Mouse (Mus musculus) megakaryocyte, embryonic 14.5 days (primary cell): ENCODE results near the gene Wipf3.

Experiments used
- FLI1 ChIP-seq: IDR thresholded peaks from 2 replicates; pipeline ENCODE4 v1.6.1; 2012; ENCODE audit warnings: low read length, inconsistent platforms, mixed read lengths
- GATA1 ChIP-seq: IDR thresholded peaks from 3 replicates; pipeline ENCODE4 v1.6.1; 2012; ENCODE audit warnings: mixed read lengths, low read length, inconsistent platforms, borderline replicate concordance

DNA sequence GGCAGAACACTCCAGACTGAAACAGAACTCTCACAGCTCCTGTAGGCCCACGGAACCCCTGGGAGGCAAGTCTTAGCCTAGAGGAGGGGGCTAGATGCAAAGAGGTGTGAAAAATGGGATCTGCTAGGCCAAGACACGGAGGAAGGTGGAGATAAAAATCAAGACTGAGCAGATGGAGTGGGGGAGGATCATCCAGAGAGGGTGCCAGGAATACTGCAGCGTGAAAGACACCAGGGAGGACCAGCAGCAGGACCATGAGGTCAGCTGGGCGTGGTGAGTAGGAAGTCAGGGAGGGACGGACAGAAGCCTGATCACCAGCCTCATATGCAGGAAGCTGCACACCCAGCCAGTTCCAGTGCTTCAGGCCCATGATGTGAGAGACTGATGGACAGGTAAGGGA lies 89.4 kb downstream of the Wipf3 start:
- TF ChIP-seq GATA1 (no peak), FLI1 (no peak)
